Mouse (Mus musculus) kidney, embryonic 14.5 days (tissue): ENCODE measurements at regions not wholly inside any gene's neighbourhood (a gene's known extent, or its start where the extent isn't known, plus 50 kb on each side); places are given as distances from the start of the nearest gene placed in this dataset.

ENCODE experiments used
- ATAC-seq: fragments of 200-750 bp; cut with Nextera tagmentation; 2 replicates; pipeline ENCODE4 v1.8.0; 2017; ENCODE audit warnings: moderate number of reproducible peaks, mild to moderate bottlenecking, moderate TSS enrichment, moderate library complexity; ENCODE audit not compliant: low FRiP score, low TSS enrichment
- H3K27ac ChIP-seq: fragments of 300-500 bp; sonication (generic); 2 replicates; pipeline ENCODE4 v1.5.1; 2014; ENCODE audit warnings: low read depth, mild to moderate bottlenecking, low read length, moderate library complexity, mixed read lengths
- H3K27me3 ChIP-seq: fragments of 300-500 bp; sonication (generic); 2 replicates; pipeline ENCODE4 v1.6.1; 2014; ENCODE audit warnings: mild to moderate bottlenecking, low read length; ENCODE audit not compliant: control insufficient read depth, insufficient read depth
- H3K36me3 ChIP-seq: fragments of 300-500 bp; sonication (generic); 2 replicates; pipeline ENCODE4 v1.6.1; 2014; ENCODE audit warnings: low read length, mixed read lengths; ENCODE audit not compliant: control insufficient read depth, insufficient read depth
- H3K4me1 ChIP-seq: fragments of 300-500 bp; sonication (generic); 2 replicates; pipeline ENCODE4 v1.6.1; 2014; ENCODE audit warnings: low read length, mixed read lengths; ENCODE audit not compliant: control insufficient read depth, insufficient read depth
- H3K4me2 ChIP-seq: fragments of 300-500 bp; sonication (generic); replicated peaks from 2 replicates; pipeline ENCODE4 v1.6.1; 2014; ENCODE audit warnings: low read depth, mild to moderate bottlenecking, low read length
- H3K4me3 ChIP-seq: fragments of 300-500 bp; sonication (generic); 2 replicates; pipeline ENCODE4 v1.5.1; 2014; ENCODE audit warnings: mild to moderate bottlenecking, low read length
- H3K9ac ChIP-seq: fragments of 300-500 bp; sonication (generic); 2 replicates; pipeline ENCODE4 v1.6.1; 2014; ENCODE audit warnings: low read depth, mild to moderate bottlenecking, low read length, moderate library complexity
- H3K9me3 ChIP-seq: fragments of 300-500 bp; sonication (generic); 2 replicates; pipeline ENCODE4 v1.6.1; 2016; ENCODE audit warnings: low read length; ENCODE audit not compliant: control insufficient read depth
- WGBS: fragments of 180-500 bp; shearing (Covaris S2); extraction: QIAGEN DNeasy Blood & Tissue Kit; methylation state at CpG from one replicate; pipeline ENCODE4 v1.1.7; 2014; 5-methylcytosine and 5-hydroxymethylcytosine counted together

DNA sequence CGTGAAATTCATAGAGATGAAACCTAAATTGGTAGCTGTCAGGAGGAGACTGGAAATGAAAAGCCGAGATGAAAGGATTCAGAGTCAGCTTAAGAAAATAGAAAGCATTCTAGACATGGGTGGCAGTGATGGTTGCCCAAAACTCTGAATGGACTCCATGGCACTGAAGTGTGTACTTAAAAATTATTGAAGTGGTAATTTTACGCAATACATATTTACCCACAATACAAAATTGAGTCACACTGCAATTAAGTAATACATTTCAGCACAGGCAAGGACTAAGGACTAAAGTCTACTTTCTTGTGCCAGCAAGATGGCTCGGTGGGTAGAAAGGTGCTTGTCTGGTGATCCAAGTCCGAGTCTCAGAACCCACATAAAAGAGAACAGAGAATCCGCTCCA is 120.4 kb upstream of the Cadm1 start:
- Histone ChIP-seq H3K9me3 (no peaks in the 10 kb centered on the region), H3K27ac (no peak overlapping the region), H3K9ac (no peak overlapping the region), H3K4me2 (no peak overlapping the region), H3K4me1 (peaks cover 24% of the 10 kb centered on the region), H3K4me3 (no peak overlapping the region), H3K27me3 (peaks cover 11% of the 10 kb centered on the region), H3K36me3 (no peaks in the 10 kb centered on the region)
- 92% methylated on average over 6 of the region's 6 CpGs for WGBS
- no peak for ATAC-seq

DNA sequence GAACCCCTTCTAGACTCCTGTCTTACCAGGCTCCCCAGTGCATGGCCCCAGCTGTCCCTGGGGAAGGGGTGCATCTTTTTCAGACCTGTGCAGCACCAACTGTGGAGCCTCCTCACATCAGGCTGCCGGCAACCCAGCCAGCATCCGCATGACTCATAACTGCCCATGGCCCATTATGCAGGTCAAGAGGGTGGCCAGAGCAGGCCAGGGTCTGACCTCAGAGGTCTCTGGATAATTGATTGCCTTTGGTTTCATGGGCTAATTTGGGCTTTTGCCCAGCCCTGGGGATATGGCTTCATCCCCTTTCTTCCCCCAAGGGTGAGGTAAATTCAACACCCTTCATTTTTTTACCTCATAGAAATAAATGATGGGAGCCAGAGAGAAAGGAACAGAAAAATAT is 117.2 kb upstream of the Cadm1 start:
- 35% methylated on average over 2 of the region's 2 CpGs for WGBS
- no peaks in the 10 kb centered on the region for H3K36me3 ChIP-seq
- peaks cover 11% of the 10 kb centered on the region for H3K27me3 ChIP-seq
- no peak overlapping the region for H3K4me2 ChIP-seq
- H3K4me1 ChIP-seq = peaks cover 7% of the 10 kb centered on the region; the same call in 1 of the 2 replicates
- no peak for ATAC-seq
- H3K9me3 ChIP-seq = no peaks in the 10 kb centered on the region
- no peak overlapping the region for H3K9ac ChIP-seq
- H3K27ac ChIP-seq = no peak overlapping the region
- H3K4me3 ChIP-seq = no peak overlapping the region

DNA sequence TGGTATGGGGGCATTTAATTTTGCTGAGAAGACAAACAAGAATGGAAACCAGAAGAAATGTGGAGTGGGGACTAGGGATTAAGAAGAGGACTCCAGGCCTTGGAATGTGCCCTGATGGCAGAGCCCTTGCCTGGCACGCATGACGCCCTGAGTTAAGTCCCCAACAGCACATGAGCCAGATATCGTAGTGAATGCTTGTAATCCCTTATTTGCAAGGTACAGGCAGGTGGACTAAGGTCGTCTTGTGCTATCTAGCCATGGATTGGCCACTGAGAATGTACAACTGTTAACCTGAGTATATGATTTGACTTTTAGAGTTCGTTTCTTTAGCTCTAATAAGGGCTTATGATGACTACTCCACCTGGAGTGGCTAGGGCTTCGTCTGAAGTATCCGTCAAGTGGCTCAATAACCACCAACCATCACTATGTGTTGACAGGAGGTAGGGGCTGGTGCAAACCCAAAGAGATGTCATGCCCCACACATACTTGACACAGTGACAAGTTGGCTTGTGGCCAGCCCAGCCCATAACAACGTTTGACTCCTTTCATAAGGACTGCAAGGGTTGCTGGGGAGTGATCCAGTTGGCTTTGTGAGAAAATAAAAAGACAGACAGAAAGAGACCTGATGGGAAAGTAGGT is 115.5 kb upstream of the Cadm1 start:
- Histone ChIP-seq H3K4me3 (no peak overlapping the region), H3K9me3 (no peaks in the 10 kb centered on the region), H3K4me2 (no peak overlapping the region), H3K9ac (no peak overlapping the region), H3K36me3 (no peaks in the 10 kb centered on the region), H3K27me3 (peaks cover 11% of the 10 kb centered on the region), H3K27ac (no peak overlapping the region), H3K4me1 (no peaks in the 10 kb centered on the region)
- 82% methylated on average over 8 of the region's 8 CpGs for WGBS
- no peak for ATAC-seq

DNA sequence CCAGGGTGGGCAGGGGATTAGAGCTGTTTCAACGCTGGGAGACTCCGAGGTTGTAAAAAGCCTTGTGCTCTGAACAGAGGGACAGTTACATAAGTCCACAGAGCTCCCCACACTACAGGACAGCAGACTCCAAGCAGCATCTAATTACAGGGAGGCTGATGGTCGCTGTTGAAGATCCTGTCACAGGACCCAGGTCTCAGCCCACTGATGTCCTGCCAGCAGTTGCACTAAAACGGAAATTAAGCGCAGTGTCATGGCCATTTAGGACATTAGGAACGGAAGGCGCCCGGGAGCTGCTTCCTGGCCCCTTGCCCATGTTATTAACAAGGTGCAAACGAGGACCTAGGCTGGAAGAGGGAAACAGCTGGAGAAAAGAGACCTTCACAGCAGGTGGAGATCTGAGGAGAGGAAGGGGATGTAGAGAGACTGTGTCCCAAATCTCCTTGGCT is 107.8 kb upstream of the Cadm1 start:
- H3K4me3 ChIP-seq = no peak overlapping the region
- WGBS = 6% methylated on average over 9 of the region's 9 CpGs
- ATAC-seq = peak; percentile 68
- H3K4me2 ChIP-seq = no peak overlapping the region
- no peak overlapping the region for H3K9ac ChIP-seq
- no peak overlapping the region for H3K27ac ChIP-seq
- no peaks in the 10 kb centered on the region for H3K27me3 ChIP-seq
- H3K36me3 ChIP-seq = no peaks in the 10 kb centered on the region
- H3K4me1 ChIP-seq = peaks cover 11% of the 10 kb centered on the region
- no peaks in the 10 kb centered on the region for H3K9me3 ChIP-seq

DNA sequence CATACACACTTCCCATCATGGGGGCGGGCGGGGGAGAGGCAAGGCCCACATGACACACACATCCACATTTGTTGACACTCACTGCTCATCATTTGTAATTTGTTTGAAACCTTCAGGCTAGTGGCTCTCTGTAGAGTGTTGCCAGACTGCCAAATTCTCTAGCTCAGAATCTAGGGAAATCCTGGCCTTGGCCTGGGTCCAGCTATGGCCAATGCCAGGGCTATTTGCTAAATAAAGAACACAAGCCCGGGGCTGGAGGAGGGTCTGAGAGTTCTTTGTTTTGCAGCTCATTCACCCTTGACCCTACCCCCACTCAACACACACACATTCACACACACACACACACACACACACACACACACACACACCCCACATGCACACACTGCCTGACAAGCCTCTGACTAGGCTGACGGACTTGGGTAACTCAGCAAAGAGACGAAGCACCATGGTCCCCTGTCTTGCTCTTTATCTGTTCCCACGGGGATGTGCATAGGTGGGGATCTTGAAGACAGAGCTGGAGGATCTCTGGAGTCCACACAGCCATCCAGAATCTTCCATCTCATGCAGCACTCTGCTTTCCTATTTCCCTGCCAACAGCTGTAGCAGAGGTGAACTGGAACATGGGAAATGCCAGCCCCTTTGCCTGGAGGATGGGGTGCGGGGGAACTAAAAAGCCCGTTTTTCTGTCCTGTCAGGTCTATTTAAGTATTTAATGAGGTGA is 107.1 kb upstream of the Cadm1 start:
- no peak overlapping the region for H3K27ac ChIP-seq
- no peak overlapping the region for H3K4me2 ChIP-seq
- 55% methylated on average over 8 of the region's 8 CpGs for WGBS

DNA sequence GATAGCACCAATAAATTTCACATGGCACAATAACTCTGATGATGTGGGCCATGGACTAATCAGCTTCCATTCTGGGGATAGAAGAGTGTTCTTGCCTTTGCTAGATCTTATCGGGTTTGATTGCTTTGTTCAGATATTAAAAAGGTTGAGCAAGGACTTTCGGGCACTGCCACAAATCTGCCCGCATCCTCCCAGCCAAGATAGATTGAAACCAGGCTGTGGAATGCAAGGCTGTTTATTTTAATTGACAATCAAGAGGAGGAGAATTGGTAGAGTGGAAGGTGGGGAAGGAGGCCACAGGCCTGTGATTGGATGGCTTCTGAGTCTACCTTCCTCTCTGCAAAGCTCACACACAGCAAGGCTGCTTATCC is 106.5 kb upstream of the Cadm1 start:
- Histone ChIP-seq H3K36me3 (no peaks in the 10 kb centered on the region), H3K9me3 (no peaks in the 10 kb centered on the region), H3K9ac (no peak overlapping the region), H3K4me2 (no peak overlapping the region), H3K27ac (no peak overlapping the region), H3K4me1 (peaks cover 11% of the 10 kb centered on the region), H3K27me3 (no peaks in the 10 kb centered on the region), H3K4me3 (no peak overlapping the region)
- 70% methylated on average over 3 of the region's 3 CpGs for WGBS
- no peak for ATAC-seq

More for the DNA sequence above, 107.1 kb upstream of the Cadm1 start:
- Histone ChIP-seq H3K4me3 (no peak overlapping the region), H3K4me1 (peaks cover 11% of the 10 kb centered on the region), H3K27me3 (no peaks in the 10 kb centered on the region), H3K9me3 (no peaks in the 10 kb centered on the region), H3K9ac (no peak overlapping the region), H3K36me3 (no peaks in the 10 kb centered on the region)
- ATAC-seq = peak; percentile 16; the same call in 1 of the 2 replicates

DNA sequence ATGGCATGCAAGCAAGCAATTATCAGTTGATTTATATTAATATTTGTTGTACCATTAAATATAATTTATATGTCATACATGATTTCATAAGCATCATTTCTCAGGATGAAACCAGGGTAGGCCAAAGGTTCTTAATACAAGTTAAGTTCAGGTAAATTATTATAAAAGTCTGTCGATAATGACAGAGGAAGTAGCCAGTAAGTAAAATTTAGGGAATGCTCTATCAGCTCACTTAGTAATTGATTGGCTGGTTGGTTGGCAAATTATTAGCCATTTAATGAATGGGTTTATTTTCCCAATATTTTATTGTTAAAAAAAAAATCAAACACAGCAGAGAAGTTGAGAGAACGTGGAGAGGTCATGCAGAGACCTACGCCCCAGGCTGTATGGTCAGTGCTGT is 105.8 kb upstream of the Cadm1 start:
- H3K27ac ChIP-seq = no peak overlapping the region
- 80% methylated on average over 3 of the region's 3 CpGs for WGBS
- no peak overlapping the region for H3K9ac ChIP-seq
- no peaks in the 10 kb centered on the region for H3K27me3 ChIP-seq
- no peak overlapping the region for H3K4me3 ChIP-seq
- no peak for ATAC-seq
- no peaks in the 10 kb centered on the region for H3K36me3 ChIP-seq
- no peaks in the 10 kb centered on the region for H3K9me3 ChIP-seq
- H3K4me2 ChIP-seq = no peak overlapping the region
- peaks cover 11% of the 10 kb centered on the region for H3K4me1 ChIP-seq

DNA sequence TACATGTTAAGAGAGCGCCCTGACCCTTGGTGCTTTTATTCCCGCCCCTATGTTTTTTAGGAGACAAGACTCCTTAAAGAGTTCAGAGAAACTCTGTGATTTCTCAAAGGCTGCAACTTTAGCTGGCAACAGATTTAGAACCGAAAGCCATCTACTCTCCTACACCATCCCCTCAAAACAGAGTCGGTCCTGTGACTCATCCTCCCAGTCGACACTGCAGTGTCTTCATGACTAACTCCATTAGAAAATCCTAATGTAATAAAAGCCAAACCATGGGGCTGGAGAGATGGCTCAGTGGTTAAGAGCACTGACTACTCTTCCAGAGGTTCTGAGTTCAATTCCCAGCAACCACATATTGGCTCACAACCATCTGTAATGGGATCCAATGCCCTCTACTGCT is 103.3 kb upstream of the Cadm1 start:
- WGBS = 88% methylated on average over 5 of the region's 5 CpGs

DNA sequence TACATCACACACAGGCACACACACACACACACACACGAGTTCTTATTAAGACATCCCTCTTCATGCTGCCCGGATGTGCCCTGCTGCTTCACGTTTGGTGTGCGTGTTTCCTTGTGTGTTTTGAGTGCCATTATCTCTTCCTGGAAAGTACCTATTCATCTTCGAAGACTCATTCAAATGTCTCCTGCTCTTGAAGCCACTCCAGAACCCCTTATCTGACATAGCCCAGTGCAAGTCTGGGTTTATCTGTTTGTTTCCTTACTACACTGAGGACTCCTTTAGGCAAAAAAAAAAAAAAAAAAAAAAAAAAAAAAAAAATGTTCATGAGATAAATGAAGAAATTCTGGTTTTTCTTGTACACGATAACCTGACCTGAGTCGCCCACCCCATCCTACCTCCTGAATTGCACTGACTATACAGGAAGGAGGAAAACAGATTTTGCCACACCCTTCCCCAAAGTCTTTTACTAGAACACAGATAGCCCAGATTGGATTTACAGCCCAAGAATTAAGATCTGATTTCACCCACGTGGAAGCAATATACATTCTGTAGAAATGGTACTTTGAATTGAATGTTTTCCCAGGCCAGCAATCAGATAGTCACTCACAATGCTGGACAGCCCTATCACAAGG is 101.1 kb upstream of the Cadm1 start:
- H3K27ac ChIP-seq = no peak overlapping the region
- WGBS = 74% methylated on average over 8 of the region's 8 CpGs
- no peak overlapping the region for H3K9ac ChIP-seq
- no peaks in the 10 kb centered on the region for H3K9me3 ChIP-seq
- no peaks in the 10 kb centered on the region for H3K36me3 ChIP-seq
- H3K4me2 ChIP-seq = no peak overlapping the region
- H3K4me3 ChIP-seq = no peak overlapping the region
- ATAC-seq = no peak
- no peaks in the 10 kb centered on the region for H3K27me3 ChIP-seq
- H3K4me1 ChIP-seq = no peaks in the 10 kb centered on the region

More for the DNA sequence above, 103.3 kb upstream of the Cadm1 start:
- Histone ChIP-seq H3K4me3 (no peak overlapping the region), H3K27ac (no peak overlapping the region), H3K4me2 (no peak overlapping the region), H3K9me3 (no peaks in the 10 kb centered on the region), H3K36me3 (no peaks in the 10 kb centered on the region), H3K9ac (no peak overlapping the region), H3K27me3 (no peaks in the 10 kb centered on the region), H3K4me1 (peaks cover 11% of the 10 kb centered on the region)
- ATAC-seq = no peak
